Mouse (Mus musculus) c-Kit-negative CD71-positive TER-119-positive erythroid progenitor cells, embryonic 14.5 days (primary cell): Measurements from ENCODE around the gene Lcn3.
"Not testable (repeated sequence)": the region's sequence is repeated elsewhere in the genome, so short reads cannot be mapped to it uniquely, and the experiment has no call there.

Experiments used
- DNase-seq: peaks from one replicate; pipeline ENCODE4 v3.0.0-alpha.2; 2013; ENCODE audit warnings: low read depth, low spot score

Gene Lcn3

DNA sequence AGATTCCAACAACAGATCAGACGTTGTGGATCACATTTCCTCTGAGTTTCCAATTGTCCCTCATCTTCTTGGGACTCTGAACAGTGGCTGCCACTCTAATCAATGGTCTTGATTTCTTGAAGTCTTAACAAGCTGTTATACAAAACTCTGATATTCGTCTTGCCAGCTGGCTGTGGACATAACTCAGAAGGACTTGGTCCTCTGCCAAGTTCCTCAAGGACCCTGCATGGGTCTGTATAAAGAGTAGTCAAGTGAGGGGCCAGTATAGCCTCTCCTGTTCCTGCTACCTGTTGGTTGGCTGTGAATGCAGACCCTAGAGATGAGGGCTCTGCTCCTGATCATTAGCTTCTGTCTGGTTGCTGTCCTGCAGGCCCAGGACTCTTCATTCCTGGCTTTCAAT, at the start of gene Lcn3:
Gene Lcn3, plus strand, starts transcription at position 301 of the 400 bp plus-strand sequence.
- no peak for DNase-seq

GRCm38 (mm10) chr2:25717222-25717621, 48.1 kb upstream of the Lcn3 start:
- DNase-seq = no peak

GRCm38 (mm10) chr2:25733199-25733930, 32.0 kb upstream of the Lcn3 start:
- DNase-seq = no peak

DNA sequence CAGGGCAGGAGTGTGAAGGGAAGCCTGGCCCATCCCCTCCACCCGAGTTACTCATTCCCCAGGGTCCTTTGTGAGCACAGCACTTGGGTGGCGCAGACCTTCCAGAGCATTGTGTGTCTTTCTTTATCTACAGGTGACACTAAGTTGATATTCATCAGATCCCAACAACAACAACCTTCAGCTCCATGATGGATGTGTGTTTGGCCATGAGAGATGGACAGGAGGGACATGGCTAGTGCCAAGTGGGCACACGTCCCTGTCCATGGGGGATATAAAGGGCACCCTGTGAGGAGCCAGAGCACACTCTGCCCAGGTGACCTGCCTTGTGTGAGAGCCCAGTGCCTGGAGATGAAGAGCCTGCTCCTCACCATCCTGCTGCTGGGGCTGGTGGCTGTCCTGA, 28.7 kb upstream of the Lcn3 start, which contains the start of gene Obp2b:
Gene Obp2b, plus strand, starts transcription at position 301 of the 400 bp plus-strand sequence.
- not testable (repeated sequence) for DNase-seq

DNA sequence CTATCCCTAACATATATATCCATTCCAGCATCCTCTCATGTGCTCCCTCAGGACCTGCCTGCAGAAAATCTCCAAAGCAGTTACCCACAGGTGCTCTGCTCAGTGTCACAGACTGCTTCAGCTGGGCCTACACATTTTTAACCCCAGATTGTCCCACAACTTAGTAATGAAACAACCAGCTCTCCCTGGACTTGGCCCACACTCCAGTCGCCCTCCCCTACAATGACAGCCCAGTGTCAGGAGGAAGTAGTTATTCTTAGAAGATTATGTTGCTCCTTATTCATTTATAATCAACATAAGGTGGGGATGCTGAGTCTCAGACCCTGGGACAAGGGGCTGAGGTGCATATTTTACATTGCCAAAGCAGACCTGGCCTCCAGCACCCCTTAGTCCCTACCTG, 23.7 kb upstream of the Lcn3 start:
- no peak for DNase-seq

GRCm38 (mm10) chr2:25754201-25754600, 11.2 kb upstream of the Lcn3 start:
- no peak for DNase-seq

DNA sequence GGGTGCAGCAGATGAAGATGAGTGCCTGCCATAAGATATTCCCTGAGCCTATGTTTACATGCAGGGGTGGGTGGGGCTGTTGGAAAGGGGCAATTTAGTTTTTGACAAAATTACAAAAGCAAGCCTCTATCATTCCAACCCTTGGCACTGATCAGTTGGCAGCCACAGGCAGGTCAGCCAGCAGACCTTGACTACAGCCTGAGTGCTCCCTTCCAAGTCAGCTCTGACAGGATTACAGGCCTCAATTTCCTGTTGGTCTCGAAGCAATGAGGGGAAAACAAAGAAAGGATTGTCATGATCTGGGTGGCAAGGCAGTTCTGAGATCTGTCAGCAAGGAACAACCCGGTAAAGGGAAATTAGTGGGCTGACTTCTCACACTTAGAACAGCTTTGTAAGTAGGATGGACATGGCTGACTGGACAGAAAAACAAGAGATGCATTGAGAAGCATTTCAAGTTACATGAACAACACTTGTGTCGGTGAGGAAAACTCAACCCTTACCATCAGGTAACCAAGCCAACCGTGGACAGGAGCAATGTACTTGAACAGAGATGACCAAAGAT, 7.2 kb upstream of the Lcn3 start:
- no peak for DNase-seq

- DNase-seq = no peak
These were observed 2.4 kb downstream of the Lcn3 start for GRCm38 (mm10) chr2:25767764-25768163.

DNA sequence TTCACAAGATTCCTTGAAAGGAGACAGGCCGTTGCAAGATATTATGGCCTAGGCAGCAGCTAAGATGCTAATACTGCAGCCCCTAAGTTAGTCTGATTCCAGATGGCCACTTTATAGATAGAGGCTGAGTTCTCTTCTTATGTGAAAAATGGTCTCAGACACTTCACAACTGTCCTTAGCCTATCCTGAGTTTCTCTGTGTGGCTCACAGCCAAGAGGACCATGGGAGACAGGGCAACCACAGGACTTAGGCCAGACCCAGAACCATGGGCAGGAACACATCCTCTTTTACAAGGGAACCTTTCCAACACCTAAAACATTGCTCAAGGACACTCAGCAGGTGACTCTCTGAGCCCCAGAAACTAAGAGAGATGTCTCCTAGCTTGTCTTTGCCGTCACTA, 8.1 kb downstream of the Lcn3 start:
- DNase-seq = no peak

- no peak for DNase-seq
These were observed 9.3 kb downstream of the Lcn3 start for GRCm38 (mm10) chr2:25774640-25775039.

DNA sequence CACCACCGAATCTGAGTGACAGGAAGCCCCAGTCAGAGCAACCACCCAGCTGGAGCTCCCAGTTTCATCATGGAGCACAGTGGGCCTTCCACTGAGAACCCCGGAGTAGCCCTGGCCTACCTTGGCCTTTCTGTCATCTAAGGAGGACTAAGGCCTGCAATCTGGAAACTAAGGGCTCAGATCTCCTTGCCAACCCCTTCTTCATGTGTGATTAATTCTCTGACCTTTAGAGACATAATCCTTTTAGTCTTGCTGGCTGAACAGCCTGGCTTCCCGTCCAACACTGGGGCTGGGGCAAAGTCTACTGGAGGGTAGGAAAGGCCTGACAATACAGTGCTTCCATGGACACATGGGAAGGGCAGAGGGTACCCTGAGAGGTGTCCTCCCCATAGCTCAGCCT, 10.6 kb downstream of the Lcn3 start:
- no peak for DNase-seq

- DNase-seq = no peak
These were observed 11.3 kb downstream of the Lcn3 start, which contains the start of gene Lcn11 for GRCm38 (mm10) chr2:25776717-25777116. Gene Lcn11 (plus strand): TSS chr2:25777017.

DNA sequence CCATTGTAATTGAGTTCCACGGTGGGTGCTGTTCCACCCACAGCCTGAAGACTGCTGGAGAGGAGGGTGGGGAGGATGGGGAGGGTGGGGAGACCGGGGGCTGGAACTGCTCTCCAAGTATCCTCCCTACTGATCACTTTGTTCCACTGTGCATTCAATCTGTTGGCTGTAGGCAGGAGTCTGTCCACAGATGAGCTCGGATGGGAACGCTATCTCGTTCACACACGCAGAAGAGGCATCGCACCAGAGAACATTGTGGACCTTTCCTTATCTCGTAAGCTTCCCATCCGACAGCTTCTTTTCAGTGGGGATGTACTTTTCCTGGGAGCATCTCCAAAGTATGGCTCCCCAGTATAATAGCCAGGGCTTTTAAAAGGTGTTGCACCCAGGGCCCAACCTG, 13.7 kb downstream of the Lcn3 start:
- no peak for DNase-seq

GRCm38 (mm10) chr2:25780921-25781320, 15.6 kb downstream of the Lcn3 start:
- no peak for DNase-seq

DNA sequence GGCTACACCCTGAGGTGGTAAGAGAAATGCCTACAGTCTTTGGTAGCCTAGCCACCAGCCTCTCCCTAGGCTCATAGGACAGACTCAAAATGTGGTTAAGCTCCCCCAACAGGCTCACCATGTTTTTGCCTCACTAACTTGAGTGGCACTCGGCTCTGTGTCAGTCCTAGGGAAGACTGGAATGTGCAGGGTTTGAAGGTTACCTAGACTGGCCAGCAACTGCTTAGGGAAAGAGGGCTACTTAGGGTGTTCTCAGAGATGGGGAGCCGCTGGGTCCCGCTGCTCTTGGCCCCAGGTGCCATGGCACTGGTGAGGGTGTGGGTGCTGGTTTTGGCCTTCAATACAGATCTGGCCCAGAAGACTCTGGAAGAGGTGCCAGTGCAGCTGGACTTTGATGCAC, 16.6 kb downstream of the Lcn3 start, which contains the start of gene Gm13539:
Gene Gm13539, plus strand, starts transcription at position 301 of the 400 bp plus-strand sequence.
- no peak for DNase-seq

DNA sequence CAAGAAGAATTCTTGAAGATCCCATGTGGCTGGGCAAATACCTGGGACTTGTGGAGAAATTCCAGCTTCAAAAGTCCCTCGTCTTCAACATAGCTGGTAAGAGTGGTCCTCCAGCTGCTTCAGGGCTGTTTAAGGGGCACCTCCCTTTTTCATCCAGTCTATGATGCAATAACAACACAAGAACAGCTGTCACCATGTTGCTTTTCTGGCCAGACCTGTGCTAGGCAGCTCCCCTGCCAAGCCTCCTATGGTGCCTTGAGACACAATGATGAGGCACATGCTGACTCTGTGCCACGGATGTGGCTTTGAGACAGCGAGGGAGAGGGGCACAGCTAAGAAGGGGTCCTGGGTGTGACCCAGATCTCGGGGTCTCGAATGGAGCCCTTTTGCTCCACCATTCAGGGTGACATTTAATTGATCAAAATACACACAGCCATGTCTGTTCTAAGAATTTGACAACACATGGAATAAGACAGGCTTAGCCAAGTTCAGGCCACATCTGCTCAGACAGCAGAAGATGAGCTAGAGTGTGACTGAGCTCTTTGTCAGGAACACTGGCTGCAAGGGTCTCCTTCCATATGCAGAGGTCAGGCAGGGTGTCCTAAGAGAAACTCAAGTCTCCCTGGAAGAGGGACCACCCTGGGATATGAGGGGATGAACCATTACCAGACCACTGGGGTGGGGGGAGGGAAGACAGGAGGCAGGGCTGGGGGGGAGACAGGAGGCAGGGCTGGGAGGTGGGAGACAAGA, 20.4 kb downstream of the Lcn3 start:
- DNase-seq = no peak

GRCm38 (mm10) chr2:25789092-25789491, 23.7 kb downstream of the Lcn3 start:
- DNase-seq = no peak

GRCm38 (mm10) chr2:25797635-25798034, 32.3 kb downstream of the Lcn3 start:
- DNase-seq = no peak

DNA sequence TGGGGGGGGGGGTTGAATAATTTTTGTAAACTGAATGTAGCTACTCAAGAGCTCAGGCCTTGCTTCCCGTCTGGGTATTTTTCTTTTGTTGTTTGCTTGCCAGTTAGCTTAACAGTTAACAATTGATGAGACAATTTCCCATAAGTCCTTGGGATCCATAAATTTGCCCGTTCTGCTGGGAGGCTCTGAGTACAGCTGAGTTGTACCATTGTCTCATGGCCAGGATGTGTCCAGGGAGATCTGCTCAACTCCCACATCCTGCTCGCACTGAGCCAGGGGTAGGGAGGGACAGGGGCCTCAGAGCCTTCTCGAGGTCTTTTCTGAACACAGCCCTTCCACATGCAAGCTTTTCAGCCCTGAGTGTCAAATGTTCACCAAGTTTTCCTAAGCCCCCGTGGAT, 32.7 kb downstream of the Lcn3 start:
- DNase-seq = no peak

DNA sequence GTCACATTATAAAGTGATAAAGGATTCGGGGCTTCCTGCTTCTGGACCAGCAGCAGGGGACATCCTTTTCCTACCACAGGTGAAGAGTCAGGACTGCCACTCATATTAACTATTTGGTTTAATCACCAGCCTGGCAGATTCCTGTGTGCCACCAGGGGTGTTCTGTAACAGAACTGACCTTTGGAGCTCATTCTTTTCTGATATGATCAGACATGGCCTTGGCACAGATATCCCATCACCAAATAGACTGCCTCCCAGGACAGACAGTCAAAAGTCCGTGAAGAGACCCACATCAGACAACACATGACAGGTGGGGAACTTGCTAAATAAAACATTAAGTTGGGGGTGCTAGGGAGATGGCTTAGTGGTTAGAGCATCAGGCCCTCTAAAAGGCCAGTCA, 46.3 kb downstream of the Lcn3 start:
- no peak for DNase-seq

GRCm38 (mm10) chr2:25813364-25813763, 48.0 kb downstream of the Lcn3 start:
- DNase-seq = no peak

DNA sequence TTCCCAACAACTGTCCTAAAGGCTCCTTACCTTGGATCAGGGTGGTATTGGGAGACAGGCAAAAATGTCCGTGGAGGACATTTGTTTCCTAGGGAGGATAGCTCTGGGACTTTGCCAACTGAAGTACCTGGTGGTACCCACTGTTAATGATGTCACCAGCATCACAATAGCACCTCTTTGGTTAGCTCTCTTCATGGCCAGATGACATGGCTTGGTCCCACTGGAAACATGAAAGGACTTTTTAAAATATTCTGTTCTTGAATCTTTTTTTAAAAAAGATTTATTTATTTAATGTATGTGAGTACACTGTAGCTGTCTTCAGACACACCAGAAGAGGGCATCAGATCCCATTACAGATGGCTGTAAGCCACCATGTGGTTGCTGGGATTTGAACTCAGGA, 50.4 kb downstream of the Lcn3 start, which contains the start of gene Glt6d1:
Gene Glt6d1, minus strand, starts transcription at position 101 of the 400 bp plus-strand sequence.
- not testable (repeated sequence) for DNase-seq
